Mouse (Mus musculus) forebrain, embryonic 15.5 days (tissue): ENCODE measurements around the gene Gm7792. TPM values are rescaled to one million over a fixed set of nuclear protein-coding genes. Genes with fewer than 3 reads are reported as not detected.
"Not testable (repeated sequence)": the region's sequence is repeated elsewhere in the genome, so short reads cannot be mapped to it uniquely, and the experiment has no call there.

Source experiments
- ATAC-seq: fragments of 200-750 bp; cut with Nextera tagmentation; replicated peaks from 2 replicates; pipeline ENCODE4 v1.8.0; 2017; ENCODE audit warnings: mild to moderate bottlenecking, moderate TSS enrichment, moderate library complexity
- H3K27ac ChIP-seq: fragments of 300-500 bp; sonication (generic); replicated peaks from 2 replicates; pipeline ENCODE4 v1.5.1; 2015; ENCODE audit warnings: mild to moderate bottlenecking, inconsistent platforms
- H3K27me3 ChIP-seq: fragments of 300-500 bp; sonication (generic); 2 replicates; pipeline ENCODE4 v1.6.1; 2015; ENCODE audit warnings: inconsistent platforms
- H3K36me3 ChIP-seq: fragments of 300-500 bp; sonication (generic); 2 replicates; pipeline ENCODE4 v1.6.1; 2015; ENCODE audit warnings: mild to moderate bottlenecking, inconsistent platforms
- H3K4me1 ChIP-seq: fragments of 300-500 bp; sonication (generic); 2 replicates; pipeline ENCODE4 v1.6.1; 2015; ENCODE audit warnings: inconsistent platforms
- H3K4me2 ChIP-seq: fragments of 300-500 bp; sonication (generic); replicated peaks from 2 replicates; pipeline ENCODE4 v1.6.1; 2015; ENCODE audit warnings: mild to moderate bottlenecking, inconsistent platforms
- H3K4me3 ChIP-seq: fragments of 300-500 bp; sonication (generic); 2 replicates; pipeline ENCODE4 v1.5.1; 2015; ENCODE audit warnings: mild to moderate bottlenecking, inconsistent platforms
- H3K9ac ChIP-seq: fragments of 300-500 bp; sonication (generic); replicated peaks from 2 replicates; pipeline ENCODE4 v1.6.1; 2015; ENCODE audit warnings: mild to moderate bottlenecking, inconsistent platforms
- H3K9me3 ChIP-seq: fragments of 300-500 bp; sonication (generic); 2 replicates; pipeline ENCODE4 v1.6.1; 2016; ENCODE audit warnings: inconsistent platforms
- WGBS: fragments of 180-500 bp; shearing (Covaris S2); methylation state at CpG from one replicate; pipeline ENCODE4 v1.1.7; 2015; ENCODE audit warnings: mixed read lengths; 5-methylcytosine and 5-hydroxymethylcytosine counted together
- polyA plus RNA-seq: library from polyadenylated mRNA; unstranded; fragments of >200 nt; fragmentation: Nextera tagmentation; extraction: Ambion mirVana; gene quantifications from 2 replicates; pipeline ENCODE4 v1.2.1, GENCODE M21; 2015

The Gm7792 gene
- not detected in 2 replicates for polyA plus RNA-seq

- not testable (repeated sequence) for H3K9ac ChIP-seq, H3K4me3 ChIP-seq, H3K36me3 ChIP-seq, H3K4me1 ChIP-seq, H3K27ac ChIP-seq, ATAC-seq, H3K9me3 ChIP-seq, H3K27me3 ChIP-seq, H3K4me2 ChIP-seq
- WGBS: 92% methylated on average over 1 of the region's 2 CpGs
Observed at GRCm38 (mm10) chr5:93843476-93843875, at the start of gene Gm7792. Gene Gm7792 (plus strand): TSS chr5:93843776.

Other genes with a start within 250 kb of the Gm7792 start
- gene C87414, start 172.2 kb upstream of the Gm7792 start, polyA plus RNA-seq: not detected in 2 replicates
- gene Gm16429, start 85.3 kb downstream of the Gm7792 start, polyA plus RNA-seq: not detected in 2 replicates
- gene BC061212, start 226.8 kb downstream of the Gm7792 start, polyA plus RNA-seq: not detected in 2 replicates
- not detected in 2 replicates for gene Gm6351, start 232.6 kb downstream of the Gm7792 start, polyA plus RNA-seq